Mouse (Mus musculus) intestine, postnatal 0 days (tissue): ENCODE data around the gene Tmem50b. TPM values are rescaled to one million over a fixed set of nuclear protein-coding genes. Genes with fewer than 3 reads are reported as not detected.

Experiments used
- ATAC-seq: fragments of 200-750 bp; cut with Nextera tagmentation; 2 replicates; pipeline ENCODE4 v1.8.0; 2017; ENCODE audit warnings: mild to moderate bottlenecking, moderate TSS enrichment, moderate library complexity
- H3K27ac ChIP-seq: fragments of 300-500 bp; sonication (generic); 2 replicates; pipeline ENCODE4 v1.5.1; 2014; ENCODE audit warnings: mild to moderate bottlenecking, low read depth, low read length, moderate library complexity
- H3K27me3 ChIP-seq: fragments of 300-500 bp; sonication (generic); replicated peaks from 2 replicates; pipeline ENCODE4 v1.6.1; 2014; ENCODE audit warnings: low read length, mixed read lengths; ENCODE audit not compliant: control insufficient read depth, insufficient read depth
- H3K36me3 ChIP-seq: fragments of 300-500 bp; sonication (generic); 2 replicates; pipeline ENCODE4 v1.6.1; 2014; ENCODE audit warnings: mild to moderate bottlenecking, moderate library complexity; ENCODE audit not compliant: control insufficient read depth, insufficient read depth
- H3K4me1 ChIP-seq: fragments of 300-500 bp; sonication (generic); replicated peaks from 2 replicates; pipeline ENCODE4 v1.6.1; 2014; ENCODE audit warnings: antibody characterized with exemption, low read length, mixed read lengths; ENCODE audit not compliant: control insufficient read depth, insufficient read depth
- H3K4me2 ChIP-seq: fragments of 300-500 bp; sonication (generic); replicated peaks from 2 replicates; pipeline ENCODE4 v1.6.1; 2014; ENCODE audit warnings: low read depth, mild to moderate bottlenecking, moderate library complexity
- H3K4me3 ChIP-seq: fragments of 300-500 bp; sonication (generic); 2 replicates; pipeline ENCODE4 v1.5.1; 2014; ENCODE audit warnings: low read depth, low read length
- H3K9ac ChIP-seq: fragments of 300-500 bp; sonication (generic); 2 replicates; pipeline ENCODE4 v1.6.1; 2014; ENCODE audit warnings: mild to moderate bottlenecking, low read depth, low read length
- H3K9me3 ChIP-seq: fragments of 300-500 bp; sonication (generic); 2 replicates; pipeline ENCODE4 v1.6.1; 2016; ENCODE audit warnings: mixed run types; ENCODE audit not compliant: control insufficient read depth
- CTCF ChIP-seq: sonication (generic); IDR thresholded peaks from 2 replicates; pipeline ENCODE4 v1.5.1; 2016; ENCODE audit warnings: low read depth, mild to moderate bottlenecking, control low read depth, antibody characterized with exemption, moderate library complexity
- WGBS: fragments of 180-500 bp; shearing (Covaris S2); extraction: QIAGEN DNeasy Blood & Tissue Kit; methylation state at CpG from one replicate; pipeline ENCODE4 v1.1.7; 2014; 5-methylcytosine and 5-hydroxymethylcytosine counted together
- polyA plus RNA-seq: library from polyadenylated mRNA; unstranded; fragments of >200 nt; fragmentation: Nextera tagmentation; extraction: Ambion mirVana; gene quantifications from 2 replicates; pipeline ENCODE4 v1.2.1, GENCODE M21; 2015

Gene Tmem50b
- polyA plus RNA-seq, 1 experiment from 2014 or later, result 24.9 TPM

DNA sequence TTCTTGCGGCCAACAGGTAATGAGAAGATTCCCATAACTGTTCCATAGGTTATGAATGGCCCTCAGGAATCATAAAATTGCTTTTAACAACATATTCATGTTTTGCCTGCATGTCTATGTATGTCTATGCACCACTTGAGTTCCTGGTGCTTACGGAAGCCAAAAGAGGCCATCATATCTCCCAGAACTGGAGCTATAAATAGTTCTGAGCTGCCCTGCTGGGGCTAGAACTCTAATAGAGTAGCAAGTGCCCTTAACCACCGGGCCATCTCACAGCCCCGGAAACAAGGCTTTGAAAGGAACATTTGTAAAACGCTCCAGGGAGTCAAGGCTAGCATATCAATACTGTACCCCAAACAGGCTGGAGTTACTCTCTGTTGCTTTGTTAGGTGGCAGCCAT, 49.0 kb downstream of the Tmem50b start:
- Histone ChIP-seq H3K4me2 (peak overlapping the region; percentile 80), H3K27ac (peak overlapping the region; percentile 72), H3K36me3 (0 out of 2 replicates have a peak, but pooled peaks cover 4% of the 10 kb centered on the region), H3K9ac (peak overlapping the region; percentile 18; the same call in 1 of the 2 replicates), H3K9me3 (no peaks in the 10 kb centered on the region), H3K4me3 (peak overlapping the region; percentile 96), H3K27me3 (no peaks in the 10 kb centered on the region), H3K4me1 (peaks cover 13% of the 10 kb centered on the region)
- no peak for ATAC-seq
- TF ChIP-seq CTCF, result no peak
- 20% methylated on average over 5 of the region's 5 CpGs for WGBS

DNA sequence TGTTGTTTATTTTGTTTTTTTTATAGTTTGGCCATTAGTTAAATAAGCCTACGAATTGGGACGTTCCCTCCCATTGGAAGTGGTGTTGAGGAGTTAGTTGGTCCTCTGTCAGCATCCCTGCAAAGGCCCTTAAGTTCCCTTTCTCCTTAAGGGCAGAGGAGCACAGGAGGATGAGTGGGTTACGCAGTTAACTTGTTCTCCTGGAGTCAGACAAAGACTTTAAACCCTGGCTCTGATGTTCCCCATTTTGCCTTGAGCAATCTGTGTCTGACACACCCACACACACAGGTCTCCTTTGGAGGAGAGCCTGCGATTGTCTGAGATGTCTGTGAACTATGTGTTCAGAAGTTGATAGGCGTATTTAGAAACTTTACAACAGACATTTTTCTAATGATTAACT, 49.6 kb downstream of the Tmem50b start:
- 21% methylated on average over 5 of the region's 5 CpGs for WGBS
- peak overlapping the region; percentile 96 for H3K4me3 ChIP-seq
- 0 out of 2 replicates have a peak, but pooled peaks cover 4% of the 10 kb centered on the region for H3K36me3 ChIP-seq
- H3K9me3 ChIP-seq, result no peaks in the 10 kb centered on the region
- H3K9ac ChIP-seq, result peak overlapping the region; percentile 94; the same call in 1 of the 2 replicates
- peak overlapping the region; percentile 80 for H3K4me2 ChIP-seq
- H3K4me1 ChIP-seq, result peaks cover 13% of the 10 kb centered on the region
- TF ChIP-seq CTCF, result no peak
- peak; percentile 52 for ATAC-seq
- peak overlapping the region; percentile 95 for H3K27ac ChIP-seq
- no peaks in the 10 kb centered on the region for H3K27me3 ChIP-seq

DNA sequence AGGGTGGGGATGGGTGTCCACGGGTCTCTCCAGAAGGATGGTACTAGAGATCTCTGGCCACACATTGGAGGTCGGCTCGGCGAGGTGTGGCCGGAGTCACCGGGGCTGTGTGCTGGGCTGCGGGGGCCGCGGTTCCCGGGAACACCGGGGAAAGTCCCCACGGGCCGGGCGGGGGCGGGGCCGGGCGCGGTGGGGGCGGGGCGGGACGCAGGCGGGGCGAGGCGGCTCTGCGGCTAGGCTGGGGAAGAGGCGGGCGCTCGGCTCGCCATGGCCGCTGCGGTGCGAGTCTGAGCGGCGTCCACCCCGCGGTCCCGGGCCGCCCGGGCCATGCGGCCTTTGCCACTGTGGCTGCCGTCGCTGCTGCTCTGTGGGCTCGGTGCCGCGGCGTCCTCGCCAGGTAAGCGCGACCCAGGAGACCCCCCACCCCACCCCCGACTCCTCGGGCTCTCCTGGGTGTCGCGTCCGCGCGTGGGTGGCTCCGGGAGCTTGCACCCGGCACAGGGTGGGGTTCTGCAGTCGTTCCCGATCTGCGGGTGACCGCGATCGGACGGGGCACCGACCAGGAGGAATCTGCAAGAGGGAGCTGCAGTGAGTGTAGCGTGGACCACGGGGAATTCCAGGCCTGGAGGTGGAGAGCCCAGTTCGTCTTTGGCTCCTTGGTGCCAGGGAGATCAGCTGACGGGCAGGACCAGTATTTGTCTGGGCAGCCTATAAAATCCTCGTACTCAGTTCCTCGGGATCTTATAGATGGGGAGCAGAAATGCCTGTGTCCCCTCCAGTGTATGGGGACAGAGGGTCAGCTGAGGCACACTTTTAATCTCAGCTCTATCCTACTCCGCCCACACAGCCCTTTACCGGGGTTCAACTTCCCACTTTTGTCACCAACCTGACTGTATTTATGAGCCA, 50.5 kb downstream of the Tmem50b start, which contains the start of gene Ifngr2:
Ifngr2 (plus strand) TSS at position 237 of the 906 bp plus-strand sequence.
- ATAC-seq, result peak; percentile 74
- WGBS, result under 1% methylated on average over 55 of the region's 74 CpGs
- TF ChIP-seq CTCF, result no peak
- Histone ChIP-seq H3K4me2 (peak within 1 kb of the TSS; percentile 80), H3K9ac (peak within 1 kb of the TSS; percentile 94), H3K4me1 (peaks cover 13% of the 10 kb centered on the region), H3K36me3 (0 out of 2 replicates have a peak, but pooled peaks cover 4% of the 10 kb centered on the region), H3K9me3 (no peaks in the 10 kb centered on the region), H3K4me3 (peak within 1 kb of the TSS; percentile 96), H3K27me3 (no peaks in the 10 kb centered on the region), H3K27ac (peak within 1 kb of the TSS; percentile 95)

DNA sequence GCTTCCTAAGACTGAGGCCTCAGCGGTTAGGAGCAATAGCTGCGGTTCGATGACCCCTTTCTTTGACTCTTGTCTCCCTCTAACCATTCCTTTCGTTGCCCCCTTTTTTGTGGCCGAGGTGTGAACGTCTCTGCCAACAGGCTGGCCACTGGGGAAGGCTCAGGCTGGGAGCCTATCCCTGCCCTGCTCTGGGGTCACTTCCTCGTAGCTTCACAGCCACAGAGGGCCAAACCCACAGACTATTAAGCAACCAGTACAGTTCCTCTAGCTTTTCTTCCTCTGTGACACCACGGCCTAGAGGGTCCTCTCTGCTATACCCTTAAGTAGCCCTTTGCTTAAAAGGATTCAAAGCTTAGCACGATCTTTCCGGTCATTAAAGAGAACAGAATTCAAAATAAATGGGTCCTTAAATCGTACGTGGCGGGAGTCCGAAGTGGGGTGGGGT, 51.2 kb downstream of the Tmem50b start:
- Histone ChIP-seq H3K27me3 (no peaks in the 10 kb centered on the region), H3K9ac (peak overlapping the region; percentile 94), H3K27ac (peak overlapping the region; percentile 95), H3K4me1 (peaks cover 13% of the 10 kb centered on the region), H3K9me3 (no peaks in the 10 kb centered on the region), H3K4me3 (peak overlapping the region; percentile 96), H3K4me2 (peak overlapping the region; percentile 80), H3K36me3 (0 out of 2 replicates have a peak, but pooled peaks cover 4% of the 10 kb centered on the region)
- WGBS, result 14% methylated on average over 14 of the region's 14 CpGs
- TF ChIP-seq CTCF, result no peak
- ATAC-seq, result 0 out of 2 replicates have a peak, but pooled peaks have one; percentile 22

DNA sequence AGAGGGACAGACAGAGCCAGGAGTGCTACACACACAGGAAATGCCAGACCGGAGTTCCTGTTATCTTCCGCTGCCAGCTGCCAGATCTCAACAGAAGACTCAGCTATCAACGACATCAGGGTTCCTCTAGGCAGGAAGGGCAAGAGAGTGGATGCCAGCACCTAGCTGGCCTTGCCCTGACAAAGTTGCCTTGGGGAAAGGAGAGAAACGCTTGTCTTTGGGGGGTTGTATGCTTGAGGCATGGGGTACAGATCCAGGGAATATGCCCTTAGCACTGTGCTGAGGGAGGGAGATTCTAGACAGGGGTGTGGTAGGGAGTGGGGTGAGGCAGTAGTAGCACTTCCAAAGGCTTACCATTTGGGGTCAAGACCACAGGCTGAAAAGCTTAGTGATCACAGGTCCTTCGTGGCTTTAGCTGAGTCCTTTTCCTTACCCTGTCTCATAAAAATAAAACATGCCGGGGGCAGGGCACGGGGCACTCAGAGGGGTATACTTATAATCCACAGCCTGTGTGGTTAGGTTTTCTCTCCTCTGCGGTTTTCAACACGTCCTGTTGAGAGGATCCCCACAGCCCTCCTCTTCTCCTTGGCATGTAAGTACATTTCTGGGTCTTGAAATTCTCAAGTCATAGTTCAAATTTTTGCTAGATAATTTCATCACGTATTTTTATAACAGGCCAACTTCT, 51.9 kb downstream of the Tmem50b start:
- TF ChIP-seq CTCF, result no peak
- peak overlapping the region; percentile 95; the same call in 1 of the 2 replicates for H3K27ac ChIP-seq
- 0 out of 2 replicates have a peak, but pooled peaks cover 4% of the 10 kb centered on the region for H3K36me3 ChIP-seq
- no peaks in the 10 kb centered on the region for H3K9me3 ChIP-seq
- H3K27me3 ChIP-seq, result no peaks in the 10 kb centered on the region
- peak overlapping the region; percentile 80; the same call in 1 of the 2 replicates for H3K4me2 ChIP-seq
- no peak overlapping the region for H3K4me3 ChIP-seq
- WGBS, result 54% methylated on average over 10 of the region's 10 CpGs
- no peak for ATAC-seq
- H3K9ac ChIP-seq, result no peak overlapping the region
- H3K4me1 ChIP-seq, result peaks cover 15% of the 10 kb centered on the region

DNA sequence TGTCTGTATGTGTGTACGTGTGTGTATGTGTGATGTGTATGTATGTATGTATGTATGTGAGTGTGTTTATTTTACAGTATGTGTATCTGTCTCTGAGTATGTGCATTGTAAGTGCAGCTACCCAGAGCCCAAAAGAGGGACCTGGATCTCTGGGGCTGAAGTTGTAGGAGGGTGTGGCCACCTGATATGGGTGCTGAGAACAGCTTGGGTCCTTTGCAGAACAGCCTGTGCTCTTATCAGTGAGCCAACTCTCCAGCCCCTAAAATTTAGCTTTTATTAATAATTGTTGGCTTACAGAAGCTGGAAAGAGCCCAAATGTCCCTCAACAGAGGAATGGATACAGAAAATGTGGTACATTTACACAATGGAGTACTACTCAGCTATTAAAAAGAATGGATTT, 54.0 kb downstream of the Tmem50b start:
- H3K9me3 ChIP-seq, result no peaks in the 10 kb centered on the region
- peaks cover 10% of the 10 kb centered on the region; the same call in 1 of the 2 replicates for H3K4me1 ChIP-seq
- no peaks in the 10 kb centered on the region for H3K27me3 ChIP-seq
- no peak overlapping the region for H3K9ac ChIP-seq
- no peak overlapping the region for H3K27ac ChIP-seq
- H3K4me2 ChIP-seq, result no peak overlapping the region
- 100% methylated on average over 1 of the region's 1 CpGs for WGBS
- no peak overlapping the region for H3K4me3 ChIP-seq
- TF ChIP-seq CTCF, result no peak
- no peak for ATAC-seq
- no peaks in the 10 kb centered on the region for H3K36me3 ChIP-seq
